Mouse (Mus musculus) erythroblast, embryonic 14.5 days (primary cell): Measurements from ENCODE around the gene Ptprt.

Source experiments
- GATA1 ChIP-seq: IDR thresholded peaks from 2 replicates; pipeline ENCODE4 v1.6.1; 2012; ENCODE audit warnings: low read length, inconsistent platforms, mixed read lengths
- TAL1 ChIP-seq: IDR thresholded peaks from 3 replicates; pipeline ENCODE4 v1.6.1; 2012; ENCODE audit warnings: low read length, inconsistent platforms, mixed read lengths

DNA sequence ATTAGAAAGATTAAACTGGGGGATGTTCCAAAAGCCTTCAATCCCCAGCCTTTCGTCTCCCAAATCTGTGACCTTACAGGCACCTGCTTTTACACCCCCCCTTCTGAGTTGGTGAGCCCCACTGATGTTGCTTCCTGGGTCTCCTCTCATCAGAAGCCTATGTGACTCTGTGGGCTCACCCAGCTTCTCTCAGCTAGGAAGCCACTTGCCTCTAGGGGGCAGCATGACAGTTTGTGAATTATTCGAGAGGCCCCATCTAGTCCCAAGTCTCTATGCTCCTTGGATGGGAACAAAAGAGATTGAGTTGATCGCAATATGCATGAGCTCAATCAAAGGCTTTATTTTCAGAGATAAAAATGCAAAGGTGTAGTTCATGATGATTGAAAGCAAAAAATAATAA lies 132.0 kb downstream of the Ptprt start:
- no peak for TF ChIP-seq GATA1
- TF ChIP-seq TAL1 = no peak
